Mouse (Mus musculus) lung, postnatal 4 days (tissue): Measurements from ENCODE around the gene Nfam1.

Experiments used
- DNase-seq, 2 experiments: peaks; one replicate each; pipeline ENCODE4 v3.0.0; 2021

Nfam1 gene

GRCm38 (mm10) chr15:82958253-82958701 lies 74.8 kb downstream of the Nfam1 start:
- DNase-seq, result no peak

- no peak for DNase-seq
Observed at GRCm38 (mm10) chr15:82956721-82957120, 76.4 kb downstream of the Nfam1 start.

GRCm38 (mm10) chr15:82956310-82956709 lies 76.8 kb downstream of the Nfam1 start:
- DNase-seq, result no peak

GRCm38 (mm10) chr15:82955286-82955685 lies 77.8 kb downstream of the Nfam1 start:
- DNase-seq, result peak; percentile 35 to 47

- DNase-seq, result no peak
Observed at GRCm38 (mm10) chr15:82954034-82954433, 79.1 kb downstream of the Nfam1 start.

GRCm38 (mm10) chr15:82953096-82953495 lies 80.0 kb downstream of the Nfam1 start:
- no peak for DNase-seq

GRCm38 (mm10) chr15:82952292-82952705 lies 80.8 kb downstream of the Nfam1 start:
- DNase-seq, result peak in 1 of 2 experiments; percentile 46

GRCm38 (mm10) chr15:82950246-82950645 lies 82.9 kb downstream of the Nfam1 start:
- DNase-seq, result no peak

- no peak for DNase-seq
Observed at GRCm38 (mm10) chr15:82947431-82947830, 85.7 kb downstream of the Nfam1 start.

- no peak for DNase-seq
Observed at GRCm38 (mm10) chr15:82944479-82945195, 88.5 kb downstream of the Nfam1 start.
